Mouse (Mus musculus): ENCODE measurements around the gene Lhfp.

DNA sequence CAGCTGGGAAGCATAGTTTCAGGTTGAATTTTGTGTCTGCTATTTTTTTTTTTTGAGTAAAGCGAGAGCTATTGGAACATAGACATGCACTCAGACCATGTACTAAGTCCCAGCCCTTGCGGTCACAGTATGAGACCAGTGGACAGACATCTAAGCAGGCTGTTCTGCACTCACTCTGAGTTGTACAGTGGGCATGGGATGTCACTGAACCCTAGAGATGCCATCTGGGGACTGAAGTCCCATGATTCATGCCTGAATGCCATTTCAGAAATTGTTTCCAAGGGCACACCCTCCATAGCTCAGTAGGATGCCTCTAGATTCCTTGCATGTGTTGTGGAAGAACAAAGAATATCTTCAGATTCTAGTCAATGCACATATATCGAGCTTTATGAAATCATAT lies 164.4 kb downstream of the Lhfp start:
- TF ChIP-seq CTCF (IDR thresholded peaks at IDR 0.05; ENCODE audit: low read depth, low read length) (no peak), POLR2A (IDR thresholded peaks at IDR 0.05; ENCODE audit: borderline replicate concordance, low read depth, low read length) (no peak)
